Mouse (Mus musculus): ENCODE measurements around the gene Olfr319. TPM values are rescaled to one million over a fixed set of nuclear protein-coding genes. Genes with fewer than 3 reads are reported as not detected.
"Not testable (repeated sequence)": the region's sequence is repeated elsewhere in the genome, so short reads cannot be mapped to it uniquely, and the experiment has no call there.

Olfr319 gene
- polyA plus RNA-seq (2014; fragmentation: Nextera tagmentation; extraction: Ambion mirVana): not detected in 2 replicates

- ATAC-seq (replicated peaks; ENCODE audit: low FRiP score) (no peak), DNase-seq (ENCODE audit: low spot score) (no peak)
- 72% methylated on average over 3 of the region's 3 CpGs for WGBS
Measured at GRCm38 (mm10) chr11:58698862-58699261, at the start of gene Olfr319. Olfr319 (plus strand) TSS chr11:58699162.

GRCm38 (mm10) chr11:58655151-58655550 is 43.8 kb upstream of the Olfr319 start:
- ATAC-seq (replicated peaks; ENCODE audit: low FRiP score): no peak
- DNase-seq (ENCODE audit: low spot score): no peak
- no peak overlapping the region for H3K27ac ChIP-seq (ENCODE audit: low read depth, low read length)

More at GRCm38 (mm10) chr11:58698862-58699261, at the start of gene Olfr319:
- Histone ChIP-seq H3K9me3 (ENCODE audit: control insufficient read depth, low read length) (no peaks in the 10 kb centered on the region; the same call in 1 of the 2 replicates), H3K27ac (ENCODE audit: low read depth, low read length) (no peak within 1 kb of the TSS), H3K36me3 (ENCODE audit: control insufficient read depth, insufficient read depth, low read length) (no peaks in the 10 kb centered on the region), H3K4me1 (replicated peaks; ENCODE audit: control insufficient read depth, insufficient read depth, low read length) (no peaks in the 10 kb centered on the region), H3K27me3 (replicated peaks; ENCODE audit: control insufficient read depth, insufficient read depth, low read length) (no peaks in the 10 kb centered on the region), H3K9ac (ENCODE audit: low read depth, low read length) (no peak within 1 kb of the TSS), H3K4me2 (no peak within 1 kb of the TSS), H3K4me3 (ENCODE audit: low read depth, low read length) (no peak within 1 kb of the TSS)

GRCm38 (mm10) chr11:58658596-58658995 is 40.4 kb upstream of the Olfr319 start, which contains the start of gene Olfr322:
Olfr322 (plus strand) TSS chr11:58658782.
- DNase-seq (ENCODE audit: low spot score): no peak

More at GRCm38 (mm10) chr11:58655151-58655550, 43.8 kb upstream of the Olfr319 start:
- Histone ChIP-seq H3K27me3 (replicated peaks; ENCODE audit: control insufficient read depth, insufficient read depth, low read length) (no peaks in the 10 kb centered on the region), H3K4me1 (replicated peaks; ENCODE audit: control insufficient read depth, insufficient read depth, low read length) (no peaks in the 10 kb centered on the region), H3K4me2 (no peak overlapping the region), H3K9ac (ENCODE audit: low read depth, low read length) (no peak overlapping the region), H3K4me3 (ENCODE audit: low read depth, low read length) (no peak overlapping the region), H3K36me3 (ENCODE audit: control insufficient read depth, insufficient read depth, low read length) (no peaks in the 10 kb centered on the region), H3K9me3 (ENCODE audit: control insufficient read depth, low read length) (no peaks in the 10 kb centered on the region)
- 90% methylated on average over 3 of the region's 3 CpGs for WGBS

GRCm38 (mm10) chr11:58669252-58669651 is 29.7 kb upstream of the Olfr319 start:
- ATAC-seq (replicated peaks; ENCODE audit: low FRiP score) (no peak), DNase-seq (ENCODE audit: low spot score) (no peak)
- Histone ChIP-seq H3K36me3 (ENCODE audit: control insufficient read depth, insufficient read depth, low read length) (no peaks in the 10 kb centered on the region), H3K27ac (ENCODE audit: low read depth, low read length) (no peak overlapping the region), H3K27me3 (replicated peaks; ENCODE audit: control insufficient read depth, insufficient read depth, low read length) (no peaks in the 10 kb centered on the region), H3K9me3 (ENCODE audit: control insufficient read depth, low read length) (no peaks in the 10 kb centered on the region), H3K4me1 (replicated peaks; ENCODE audit: control insufficient read depth, insufficient read depth, low read length) (no peaks in the 10 kb centered on the region), H3K4me3 (ENCODE audit: low read depth, low read length) (no peak overlapping the region), H3K9ac (ENCODE audit: low read depth, low read length) (no peak overlapping the region), H3K4me2 (no peak overlapping the region)

More at GRCm38 (mm10) chr11:58658596-58658995, 40.4 kb upstream of the Olfr319 start, which contains the start of gene Olfr322:
- ATAC-seq (replicated peaks; ENCODE audit: low FRiP score): no peak
- no peak within 1 kb of the TSS for H3K27ac ChIP-seq (ENCODE audit: low read depth, low read length)
- no peaks in the 10 kb centered on the region for H3K4me1 ChIP-seq (replicated peaks; ENCODE audit: control insufficient read depth, insufficient read depth, low read length)
- H3K4me3 ChIP-seq (ENCODE audit: low read depth, low read length): no peak within 1 kb of the TSS
- no peaks in the 10 kb centered on the region for H3K9me3 ChIP-seq (ENCODE audit: control insufficient read depth, low read length)
- 87% methylated on average over 4 of the region's 4 CpGs for WGBS
- H3K36me3 ChIP-seq (ENCODE audit: control insufficient read depth, insufficient read depth, low read length): no peaks in the 10 kb centered on the region
- H3K27me3 ChIP-seq (replicated peaks; ENCODE audit: control insufficient read depth, insufficient read depth, low read length): no peaks in the 10 kb centered on the region
- no peak within 1 kb of the TSS for H3K9ac ChIP-seq (ENCODE audit: low read depth, low read length)
- no peak within 1 kb of the TSS for H3K4me2 ChIP-seq

GRCm38 (mm10) chr11:58671825-58672224 is 27.1 kb upstream of the Olfr319 start:
- DNase-seq (ENCODE audit: low spot score) (no peak), ATAC-seq (replicated peaks; ENCODE audit: low FRiP score) (no peak)
- Histone ChIP-seq H3K27me3 (replicated peaks; ENCODE audit: control insufficient read depth, insufficient read depth, low read length) (no peaks in the 10 kb centered on the region), H3K27ac (ENCODE audit: low read depth, low read length) (no peak overlapping the region), H3K9ac (ENCODE audit: low read depth, low read length) (no peak overlapping the region), H3K4me3 (ENCODE audit: low read depth, low read length) (no peak overlapping the region), H3K9me3 (ENCODE audit: control insufficient read depth, low read length) (no peaks in the 10 kb centered on the region), H3K4me2 (no peak overlapping the region), H3K4me1 (replicated peaks; ENCODE audit: control insufficient read depth, insufficient read depth, low read length) (no peaks in the 10 kb centered on the region), H3K36me3 (ENCODE audit: control insufficient read depth, insufficient read depth, low read length) (no peaks in the 10 kb centered on the region)
- 50% methylated on average over 4 of the region's 4 CpGs for WGBS

GRCm38 (mm10) chr11:58680799-58681198 is 18.2 kb upstream of the Olfr319 start, which contains the start of gene Olfr320:
Olfr320 (plus strand) TSS chr11:58681099.
- ATAC-seq (replicated peaks; ENCODE audit: low FRiP score) (no peak), DNase-seq (ENCODE audit: low spot score) (no peak)
- H3K27ac ChIP-seq (ENCODE audit: low read depth, low read length): no peak within 1 kb of the TSS
- H3K36me3 ChIP-seq (ENCODE audit: control insufficient read depth, insufficient read depth, low read length): no peaks in the 10 kb centered on the region
- no peak within 1 kb of the TSS for H3K4me3 ChIP-seq (ENCODE audit: low read depth, low read length)
- H3K4me2 ChIP-seq: no peak within 1 kb of the TSS
- no peaks in the 10 kb centered on the region for H3K4me1 ChIP-seq (replicated peaks; ENCODE audit: control insufficient read depth, insufficient read depth, low read length)
- H3K27me3 ChIP-seq (replicated peaks; ENCODE audit: control insufficient read depth, insufficient read depth, low read length): no peaks in the 10 kb centered on the region
- 74% methylated on average over 1 of the region's 1 CpGs for WGBS
- H3K9me3 ChIP-seq (ENCODE audit: control insufficient read depth, low read length): no peaks in the 10 kb centered on the region
- H3K9ac ChIP-seq (ENCODE audit: low read depth, low read length): no peak within 1 kb of the TSS

- Histone ChIP-seq H3K27me3 (replicated peaks; ENCODE audit: control insufficient read depth, insufficient read depth, low read length) (no peaks in the 10 kb centered on the region), H3K4me2 (no peak overlapping the region), H3K36me3 (ENCODE audit: control insufficient read depth, insufficient read depth, low read length) (no peaks in the 10 kb centered on the region), H3K9me3 (ENCODE audit: control insufficient read depth, low read length) (no peaks in the 10 kb centered on the region), H3K4me1 (replicated peaks; ENCODE audit: control insufficient read depth, insufficient read depth, low read length) (no peaks in the 10 kb centered on the region), H3K4me3 (ENCODE audit: low read depth, low read length) (no peak overlapping the region), H3K27ac (ENCODE audit: low read depth, low read length) (no peak overlapping the region), H3K9ac (ENCODE audit: low read depth, low read length) (no peak overlapping the region)
- DNase-seq (ENCODE audit: low spot score) (no peak), ATAC-seq (replicated peaks; ENCODE audit: low FRiP score) (no peak)
- 74% methylated on average over 11 of the region's 11 CpGs for WGBS
Measured at GRCm38 (mm10) chr11:58709086-58709485, 10.1 kb downstream of the Olfr319 start.

GRCm38 (mm10) chr11:58717723-58718122 is 18.8 kb downstream of the Olfr319 start:
- H3K36me3 ChIP-seq (ENCODE audit: control insufficient read depth, insufficient read depth, low read length); H3K4me3 ChIP-seq (ENCODE audit: low read depth, low read length); DNase-seq (ENCODE audit: low spot score); H3K27ac ChIP-seq (ENCODE audit: low read depth, low read length); H3K9me3 ChIP-seq (ENCODE audit: control insufficient read depth, low read length); ATAC-seq (replicated peaks; ENCODE audit: low FRiP score); H3K27me3 ChIP-seq (replicated peaks; ENCODE audit: control insufficient read depth, insufficient read depth, low read length); H3K4me2 ChIP-seq; H3K4me1 ChIP-seq (replicated peaks; ENCODE audit: control insufficient read depth, insufficient read depth, low read length); H3K9ac ChIP-seq (ENCODE audit: low read depth, low read length): not testable (repeated sequence)
- 88% methylated on average over 6 of the region's 7 CpGs for WGBS

- Histone ChIP-seq H3K4me1 (replicated peaks; ENCODE audit: control insufficient read depth, insufficient read depth, low read length) (no peaks in the 10 kb centered on the region), H3K4me2 (no peak overlapping the region), H3K9me3 (ENCODE audit: control insufficient read depth, low read length) (no peaks in the 10 kb centered on the region), H3K36me3 (ENCODE audit: control insufficient read depth, insufficient read depth, low read length) (no peaks in the 10 kb centered on the region), H3K4me3 (ENCODE audit: low read depth, low read length) (no peak overlapping the region), H3K27me3 (replicated peaks; ENCODE audit: control insufficient read depth, insufficient read depth, low read length) (no peaks in the 10 kb centered on the region), H3K27ac (ENCODE audit: low read depth, low read length) (no peak overlapping the region), H3K9ac (ENCODE audit: low read depth, low read length) (no peak overlapping the region)
- WGBS: 82% methylated on average over 4 of the region's 4 CpGs
- DNase-seq (ENCODE audit: low spot score) (no peak), ATAC-seq (replicated peaks; ENCODE audit: low FRiP score) (no peak)
Measured at GRCm38 (mm10) chr11:58719701-58720100, 20.7 kb downstream of the Olfr319 start.

All from liver, embryonic 11.5 days (tissue).